Mouse (Mus musculus) thymus, postnatal 10 days (tissue): ENCODE data around the gene Clint1.
"Not testable (repeated sequence)": the region's sequence is repeated elsewhere in the genome, so short reads cannot be mapped to it uniquely, and the experiment has no call there.

Experiments
- DNase-seq, 2 experiments: peaks; one replicate each; pipeline ENCODE4 v3.0.0; 2021; ENCODE audit warnings: low spot score in 2 of 2

The Clint1 gene

DNA sequence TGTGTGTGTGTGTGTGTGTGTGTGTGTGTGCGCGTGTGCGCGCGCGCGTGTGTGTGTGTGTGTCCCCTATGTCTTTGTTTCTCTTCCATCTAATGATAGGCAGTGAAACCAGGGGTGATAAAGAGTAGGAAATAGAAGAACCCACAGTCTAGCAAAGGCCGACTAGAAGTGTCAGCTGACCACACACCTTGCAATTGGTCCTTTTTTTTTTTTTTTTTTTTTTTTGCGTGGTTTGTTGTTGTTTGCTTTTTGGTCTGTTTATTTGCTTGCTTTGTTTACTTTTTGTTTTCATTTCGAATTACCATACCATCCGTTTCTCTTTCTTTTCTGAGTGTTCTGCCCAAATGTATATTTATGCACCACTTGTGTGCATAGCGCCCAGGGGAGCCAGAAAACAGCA lies 3.6 kb upstream of the Clint1 start:
- no peak for DNase-seq

DNA sequence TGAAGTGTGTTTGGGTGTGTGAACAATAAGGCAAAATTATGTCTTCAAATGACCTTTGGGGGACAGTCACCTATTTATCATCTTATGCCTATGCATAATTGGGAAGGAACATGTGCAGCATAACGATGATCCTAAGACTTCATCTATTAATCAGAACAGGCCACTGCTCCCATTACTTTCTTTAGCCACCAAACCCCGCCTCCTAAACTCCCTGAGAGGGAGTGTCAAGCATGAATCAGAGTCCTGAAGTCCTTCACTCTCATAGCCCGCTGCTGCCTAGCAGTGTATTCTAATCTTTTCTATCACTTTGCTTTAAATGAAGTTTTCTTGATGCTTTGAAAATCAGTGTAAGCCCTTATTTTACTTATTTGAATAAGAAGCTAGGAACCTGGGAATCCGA lies 2.6 kb upstream of the Clint1 start:
- DNase-seq: no peak

DNA sequence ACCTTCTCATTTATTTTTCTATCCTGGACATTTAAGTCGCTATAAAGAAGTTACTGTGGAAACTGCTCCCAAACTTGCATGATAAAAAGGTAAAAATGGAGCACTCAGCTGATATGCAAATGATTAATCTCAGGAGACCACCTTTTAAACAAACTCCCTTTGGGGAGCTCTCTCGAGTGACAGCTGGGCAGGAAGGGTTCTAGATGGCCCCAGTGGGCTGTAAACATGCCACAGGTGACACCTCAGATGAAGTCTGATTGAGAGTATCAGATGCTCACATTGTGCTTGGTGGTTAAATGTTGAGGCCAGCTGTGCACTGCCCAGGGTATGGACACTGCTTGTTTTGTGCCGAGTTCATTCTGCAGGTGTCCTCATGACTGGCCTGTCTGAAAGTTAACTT lies 2.0 kb upstream of the Clint1 start:
- no peak for DNase-seq

DNA sequence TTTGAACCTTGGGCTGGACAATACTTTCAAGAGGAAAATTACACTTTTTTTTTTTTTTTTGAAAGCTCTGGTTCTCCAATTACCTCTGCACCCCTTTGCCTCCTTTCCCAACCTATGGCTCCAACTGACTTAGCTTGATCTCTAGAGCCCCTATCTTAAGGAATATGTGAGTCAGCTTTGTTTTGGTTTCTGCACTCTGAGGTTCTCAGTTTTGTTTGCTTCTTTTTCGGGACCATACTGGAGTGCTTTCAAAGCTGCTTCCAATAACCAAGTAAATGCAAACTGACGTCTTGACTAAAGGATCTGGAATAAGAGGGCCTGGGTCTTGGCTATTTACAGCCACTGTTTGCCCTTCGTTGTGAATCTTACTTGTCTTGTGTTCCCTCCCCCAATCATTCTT lies 1.5 kb upstream of the Clint1 start:
- no peak for DNase-seq

GRCm38 (mm10) chr11:45852124-45852994 lies 508 bp downstream of the Clint1 start:
- DNase-seq: peak; percentile 39 to 47

GRCm38 (mm10) chr11:45852995-45853317 lies 1.1 kb downstream of the Clint1 start:
- no peak for DNase-seq

GRCm38 (mm10) chr11:45853916-45854315 lies 2.1 kb downstream of the Clint1 start:
- no peak for DNase-seq

DNA sequence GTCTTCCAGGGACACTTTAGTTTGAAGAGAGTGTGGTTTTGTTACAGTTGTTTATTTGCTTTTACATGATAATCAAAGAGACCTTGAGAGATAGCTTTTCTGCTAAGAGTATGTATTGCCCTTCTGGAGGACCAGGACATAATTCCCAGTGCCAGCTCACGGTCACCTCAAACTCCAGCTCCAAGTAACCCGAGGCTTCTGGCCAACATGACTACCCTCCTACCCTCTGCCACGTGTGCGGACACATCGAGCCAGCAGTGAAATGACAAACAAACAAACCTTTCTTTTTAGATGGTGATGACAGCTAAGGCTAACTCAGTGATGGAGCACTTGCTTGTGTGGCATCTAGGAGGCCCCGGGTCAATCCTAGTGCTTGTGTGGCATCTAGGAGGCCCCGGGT lies 2.5 kb downstream of the Clint1 start:
- no peak for DNase-seq

DNA sequence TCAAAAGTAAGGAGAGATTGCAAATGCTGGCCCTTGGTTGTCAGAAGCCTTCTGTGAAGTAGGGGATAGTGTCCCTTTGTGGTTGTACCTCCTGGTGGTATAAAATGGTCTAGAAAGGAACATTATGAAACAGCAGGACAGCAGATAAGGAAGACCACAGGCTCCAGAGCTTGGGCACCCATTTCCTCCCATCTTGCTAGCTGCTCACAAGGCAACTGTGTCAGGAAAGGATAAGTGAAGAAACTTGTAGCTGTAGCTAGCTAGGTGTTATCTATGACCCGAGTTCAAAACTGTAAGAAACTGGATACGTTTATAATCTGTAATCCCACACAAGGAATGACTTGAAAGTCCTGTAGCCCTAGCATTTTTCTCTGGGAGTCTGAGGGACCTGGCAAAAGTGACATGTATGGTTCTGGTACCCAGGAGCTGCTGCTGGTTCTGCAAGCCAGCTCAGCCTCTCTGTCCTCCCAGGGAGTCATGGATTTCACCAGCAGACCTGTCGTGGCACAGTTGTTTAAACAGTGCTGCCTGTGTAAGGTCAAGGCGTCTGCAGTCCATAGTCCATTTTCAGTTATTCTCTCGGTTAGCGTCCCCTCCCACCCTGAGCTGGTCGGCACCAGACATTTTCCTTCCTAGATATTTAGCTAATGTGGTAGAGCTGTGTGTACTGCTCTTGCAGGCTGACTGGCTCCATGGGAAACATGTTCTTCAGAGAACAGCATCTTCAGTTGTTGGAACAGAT lies 3.7 kb downstream of the Clint1 start:
- no peak for DNase-seq

- no peak for DNase-seq
Measured at GRCm38 (mm10) chr11:45856149-45856516, 4.3 kb downstream of the Clint1 start.

GRCm38 (mm10) chr11:45861334-45861733 lies 9.5 kb downstream of the Clint1 start:
- DNase-seq: no peak

- no peak for DNase-seq
Measured at GRCm38 (mm10) chr11:45864409-45864808, 12.6 kb downstream of the Clint1 start.

DNA sequence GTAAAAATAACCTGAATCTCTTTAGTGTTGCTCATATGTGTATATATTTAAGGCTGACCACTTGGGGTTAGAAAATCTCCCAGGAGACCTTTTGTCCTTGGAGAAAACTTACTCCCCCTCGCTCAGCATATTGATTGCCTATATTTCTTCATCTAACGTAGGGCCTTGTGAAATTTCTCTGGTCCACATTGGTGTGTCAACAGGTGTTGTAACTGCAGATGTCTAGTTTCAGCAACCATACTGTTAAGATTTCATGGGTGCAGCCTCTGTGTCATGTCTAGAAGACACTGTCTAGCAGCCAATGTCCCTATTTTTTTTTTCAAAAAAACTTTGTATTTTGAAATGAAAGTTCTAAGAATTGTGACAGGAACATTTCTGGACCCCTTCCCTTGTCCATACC lies 14.0 kb downstream of the Clint1 start:
- DNase-seq: no peak

- no peak for DNase-seq
Measured at GRCm38 (mm10) chr11:45866534-45866933, 14.7 kb downstream of the Clint1 start.

- peak in 1 of 2 experiments; percentile 46 for DNase-seq
Measured at GRCm38 (mm10) chr11:45873666-45874065, 21.8 kb downstream of the Clint1 start.

DNA sequence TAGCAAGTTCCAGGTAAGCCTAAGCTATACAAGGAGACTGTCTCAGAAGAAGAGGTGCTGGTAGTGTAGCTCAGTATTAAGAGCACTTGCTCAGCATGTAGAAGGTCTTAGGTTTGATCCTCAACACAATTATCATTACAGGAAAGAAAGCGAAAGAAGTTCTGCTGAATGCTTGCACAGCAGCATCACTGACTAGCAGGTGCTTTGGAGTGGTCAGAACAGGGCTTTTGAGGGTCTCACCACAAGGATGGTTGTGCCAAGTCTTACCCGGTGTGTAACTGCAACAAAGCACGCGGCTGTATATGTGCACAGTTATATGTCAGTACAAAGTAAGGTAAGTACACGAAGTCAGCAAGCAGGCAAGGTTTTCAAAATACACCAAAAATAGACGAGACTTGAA lies 22.4 kb downstream of the Clint1 start:
- DNase-seq: no peak

GRCm38 (mm10) chr11:45875351-45875935 lies 23.6 kb downstream of the Clint1 start:
- DNase-seq: peak in 1 of 2 experiments; percentile 45

DNA sequence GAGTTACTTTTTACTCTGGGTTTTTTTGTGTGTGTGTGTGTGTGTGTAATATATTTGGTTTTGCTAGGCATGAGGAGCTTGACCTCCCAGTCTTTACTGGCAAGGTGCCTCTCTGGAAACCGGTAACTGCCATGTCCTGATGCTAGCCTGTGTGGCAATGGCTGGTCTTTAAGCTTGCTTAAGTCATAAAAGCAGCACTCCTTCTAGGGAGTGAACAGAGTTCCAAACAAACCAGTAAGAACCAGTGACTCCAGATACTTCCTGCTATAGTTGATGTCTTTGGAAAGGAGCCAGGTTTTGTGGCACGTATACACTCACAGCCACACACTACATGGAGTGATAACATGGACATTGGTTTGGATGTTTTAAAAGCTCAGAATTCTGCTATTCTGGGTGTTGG lies 24.2 kb downstream of the Clint1 start:
- DNase-seq: no peak

DNA sequence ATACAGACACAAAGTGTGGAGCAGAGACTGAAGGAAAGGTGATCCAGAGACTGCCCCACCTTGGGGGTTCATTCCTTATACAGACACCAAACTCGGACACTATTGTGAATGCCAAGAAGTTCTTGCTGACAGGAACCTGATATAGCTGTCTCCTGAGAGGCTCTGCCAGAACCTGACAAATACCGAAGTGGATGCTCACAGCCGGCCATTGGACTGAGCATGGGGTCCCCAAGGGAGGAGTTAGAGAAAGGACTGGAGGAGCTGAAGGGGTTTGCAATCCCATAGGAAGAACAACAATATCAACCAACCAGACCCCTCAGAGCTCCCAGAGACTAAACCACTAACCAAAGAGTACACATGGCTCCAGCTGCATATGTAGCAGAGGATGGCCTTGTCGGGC lies 27.5 kb downstream of the Clint1 start:
- not testable (repeated sequence) for DNase-seq

DNA sequence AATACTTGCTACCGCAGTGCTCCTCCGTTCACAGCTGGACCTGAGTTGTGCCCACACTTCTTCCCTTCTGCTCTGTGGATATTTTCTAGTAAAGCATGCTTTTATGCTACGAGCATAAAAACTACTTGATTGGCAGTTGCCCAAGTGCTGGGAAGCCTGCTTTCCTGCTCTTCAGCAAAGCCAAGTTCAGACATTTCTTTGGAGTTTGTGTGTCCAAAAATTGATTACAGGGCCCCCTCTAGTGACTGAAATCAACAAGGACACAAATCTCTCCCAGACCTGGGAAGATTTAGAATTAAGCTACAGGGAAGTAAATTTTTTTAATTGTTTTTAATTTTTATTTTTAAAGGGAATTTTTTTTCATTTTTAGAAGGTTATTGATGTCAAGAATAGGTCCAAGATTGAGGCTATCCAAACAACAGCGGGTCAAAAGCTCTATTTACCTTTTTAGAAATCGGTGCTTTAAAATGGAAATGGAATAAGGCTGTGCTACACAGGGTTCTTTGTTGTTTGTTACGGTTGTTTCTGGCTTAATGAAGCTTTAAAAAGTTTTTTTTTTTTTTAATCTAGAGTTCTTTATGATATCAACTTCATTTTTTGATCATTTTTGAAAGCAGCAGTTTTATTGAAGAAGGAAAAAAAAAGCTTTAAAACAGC lies 29.3 kb downstream of the Clint1 start:
- peak in 1 of 2 experiments; percentile 28 for DNase-seq

DNA sequence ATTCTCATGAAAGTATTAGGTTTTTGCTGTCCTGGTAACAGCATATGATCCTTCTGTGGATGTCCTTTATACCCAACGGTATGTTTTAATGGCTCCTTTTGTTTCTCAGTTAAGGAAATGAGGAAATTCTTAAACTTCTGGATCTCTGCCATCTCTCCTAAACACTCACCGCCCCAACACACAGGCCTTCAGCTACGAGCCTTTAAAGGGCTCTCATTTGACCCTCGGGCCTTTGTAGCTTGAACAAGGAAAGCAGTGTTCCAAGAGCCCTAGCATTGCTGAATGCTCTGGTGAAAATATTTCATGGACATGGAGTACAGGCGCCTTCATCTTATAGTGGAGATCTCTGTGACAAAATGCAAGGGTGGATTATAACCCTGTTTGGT lies 29.8 kb downstream of the Clint1 start:
- DNase-seq: no peak

DNA sequence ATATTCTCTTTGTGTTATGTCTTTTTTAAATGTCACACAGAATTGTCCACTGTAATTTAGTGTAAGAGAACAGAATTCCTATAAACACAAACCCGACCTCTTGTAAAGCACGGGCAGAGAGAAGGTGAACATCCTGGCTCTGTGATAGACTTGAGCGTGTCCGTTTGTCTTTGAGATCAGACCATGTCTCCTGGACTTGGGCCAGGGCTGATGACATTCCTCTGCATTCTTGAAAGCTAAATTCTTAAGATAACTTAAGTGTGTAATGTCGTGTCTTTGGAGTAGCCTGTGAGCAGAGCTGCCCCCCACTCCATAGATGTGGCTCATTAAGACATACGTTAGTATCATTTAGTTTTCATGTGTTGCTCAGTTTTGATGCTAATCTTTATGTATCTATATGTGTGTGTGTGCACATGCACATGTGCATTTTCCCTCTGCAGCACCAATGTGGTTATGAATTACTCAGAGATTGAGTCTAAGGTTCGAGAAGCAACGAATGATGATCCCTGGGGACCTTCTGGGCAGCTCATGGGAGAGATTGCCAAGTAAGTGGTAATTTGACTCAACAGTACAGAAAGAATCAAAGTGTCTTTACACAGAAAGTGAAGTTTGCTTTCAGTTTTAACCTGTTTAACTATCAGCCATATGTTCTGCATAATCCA lies 31.6 kb downstream of the Clint1 start:
- DNase-seq: no peak
